Mouse (Mus musculus): Measurements from ENCODE around the gene Ptprj. TPM values are rescaled to one million over a fixed set of nuclear protein-coding genes. Genes with fewer than 3 reads are reported as not detected.

Gene Ptprj
- polyA plus RNA-seq, 2 experiments: 2.7 to 3.9 TPM

DNA sequence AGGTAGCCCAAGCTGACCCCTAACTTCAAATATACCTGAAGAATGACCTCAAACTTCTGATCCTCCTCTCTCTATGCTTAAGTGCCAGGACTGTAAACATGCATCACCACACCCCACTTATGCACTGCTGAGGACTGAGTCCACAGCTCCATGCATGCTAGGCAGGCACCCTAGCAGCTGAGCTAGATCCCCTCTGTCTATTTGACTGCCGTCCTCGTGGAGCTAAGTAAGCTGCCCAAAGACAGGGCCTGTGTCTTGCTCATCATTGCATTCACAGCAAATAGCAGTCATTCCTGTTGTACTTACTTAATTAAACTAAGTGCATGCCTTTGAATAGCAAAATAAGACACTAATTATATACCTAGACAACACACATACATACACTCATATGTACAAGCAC lies 2.4 kb upstream of the Ptprj start:
- Histone ChIP-seq H3K4me2 (replicated peaks; ENCODE audit: low read depth, low read length, severe bottlenecking) (no peak overlapping the region), H3K27me3 (ENCODE audit: control insufficient read depth, insufficient read depth, low read length) (0 out of 2 replicates have a peak, but pooled peaks cover 5% of the 10 kb centered on the region), H3K36me3 (ENCODE audit: control insufficient read depth, insufficient read depth, low read length) (no peaks in the 10 kb centered on the region), H3K9me3 (ENCODE audit: control insufficient read depth, low read length) (no peaks in the 10 kb centered on the region), H3K4me1 (ENCODE audit: control insufficient read depth, insufficient read depth, low read length) (no peaks in the 10 kb centered on the region), H3K27ac (replicated peaks; ENCODE audit: low read depth, low read length) (no peak overlapping the region), H3K4me3 (replicated peaks; ENCODE audit: low read length) (no peak overlapping the region), H3K9ac (ENCODE audit: low read depth, low read length, severe bottlenecking) (no peak overlapping the region)
- WGBS: 64% methylated on average over 2 of the region's 2 CpGs
- DNase-seq (ENCODE audit: low spot score) (no peak), ATAC-seq (ENCODE audit: low FRiP score, low read depth) (no peak)
- TF ChIP-seq POLR2A (IDR thresholded peaks at IDR 0.05; ENCODE audit: borderline replicate concordance, extremely low read depth, insufficient read depth, insufficient read length): no peak

- H3K4me3 ChIP-seq (replicated peaks; ENCODE audit: low read length): no peak overlapping the region
- no peak for TF ChIP-seq POLR2A (IDR thresholded peaks at IDR 0.05; ENCODE audit: borderline replicate concordance, extremely low read depth, insufficient read depth, insufficient read length)
- H3K36me3 ChIP-seq (ENCODE audit: control insufficient read depth, insufficient read depth, low read length): no peaks in the 10 kb centered on the region
- H3K4me2 ChIP-seq (replicated peaks; ENCODE audit: low read depth, low read length, severe bottlenecking): no peak overlapping the region
- H3K9ac ChIP-seq (ENCODE audit: low read depth, low read length, severe bottlenecking): no peak overlapping the region
- no peaks in the 10 kb centered on the region for H3K9me3 ChIP-seq (ENCODE audit: control insufficient read depth, low read length)
- H3K27me3 ChIP-seq (ENCODE audit: control insufficient read depth, insufficient read depth, low read length): 0 out of 2 replicates have a peak, but pooled peaks cover 5% of the 10 kb centered on the region
- WGBS: 73% methylated on average over 4 of the region's 4 CpGs
- ATAC-seq (ENCODE audit: low FRiP score, low read depth) (no peak), DNase-seq (ENCODE audit: low spot score) (no peak)
- no peaks in the 10 kb centered on the region for H3K4me1 ChIP-seq (ENCODE audit: control insufficient read depth, insufficient read depth, low read length)
- H3K27ac ChIP-seq (replicated peaks; ENCODE audit: low read depth, low read length): no peak overlapping the region
Measured at GRCm38 (mm10) chr2:90582311-90582710, 1.9 kb upstream of the Ptprj start.

DNA sequence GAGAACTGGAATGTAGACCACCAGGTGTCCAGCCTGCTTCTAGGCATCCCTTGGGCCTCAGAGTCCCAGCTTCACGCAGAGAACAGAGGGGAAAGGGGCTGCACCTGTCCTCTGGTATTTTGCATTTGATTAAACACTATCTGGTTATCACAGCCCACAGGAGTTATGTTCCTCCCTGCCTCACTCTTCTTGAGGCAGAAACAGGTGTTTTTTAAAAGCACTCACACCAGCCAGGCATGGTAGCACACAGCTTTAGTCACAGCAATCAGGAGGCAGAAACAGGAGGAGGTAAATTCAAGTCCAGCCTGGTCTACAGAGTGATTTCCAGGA lies 1.3 kb upstream of the Ptprj start:
- Histone ChIP-seq H3K4me2 (replicated peaks; ENCODE audit: low read depth, low read length, severe bottlenecking) (no peak overlapping the region), H3K4me3 (replicated peaks; ENCODE audit: low read length) (no peak overlapping the region), H3K4me1 (ENCODE audit: control insufficient read depth, insufficient read depth, low read length) (no peaks in the 10 kb centered on the region), H3K27ac (replicated peaks; ENCODE audit: low read depth, low read length) (no peak overlapping the region), H3K27me3 (ENCODE audit: control insufficient read depth, insufficient read depth, low read length) (0 out of 2 replicates have a peak, but pooled peaks cover 5% of the 10 kb centered on the region), H3K9me3 (ENCODE audit: control insufficient read depth, low read length) (no peaks in the 10 kb centered on the region), H3K36me3 (ENCODE audit: control insufficient read depth, insufficient read depth, low read length) (no peaks in the 10 kb centered on the region), H3K9ac (ENCODE audit: low read depth, low read length, severe bottlenecking) (no peak overlapping the region)
- no peak for TF ChIP-seq POLR2A (IDR thresholded peaks at IDR 0.05; ENCODE audit: borderline replicate concordance, extremely low read depth, insufficient read depth, insufficient read length)
- ATAC-seq (ENCODE audit: low FRiP score, low read depth) (no peak), DNase-seq (ENCODE audit: low spot score) (no peak)
- 17% methylated on average over 1 of the region's 1 CpGs for WGBS

- Histone ChIP-seq H3K4me3 (replicated peaks; ENCODE audit: low read length) (peak overlapping the region; percentile 72), H3K27ac (replicated peaks; ENCODE audit: low read depth, low read length) (0 out of 2 replicates have a peak overlapping the region, but pooled peaks have one; percentile 40)
- 10% methylated on average over 11 of the region's 11 CpGs for WGBS
Measured at GRCm38 (mm10) chr2:90581006-90581795, 754 bp upstream of the Ptprj start.

DNA sequence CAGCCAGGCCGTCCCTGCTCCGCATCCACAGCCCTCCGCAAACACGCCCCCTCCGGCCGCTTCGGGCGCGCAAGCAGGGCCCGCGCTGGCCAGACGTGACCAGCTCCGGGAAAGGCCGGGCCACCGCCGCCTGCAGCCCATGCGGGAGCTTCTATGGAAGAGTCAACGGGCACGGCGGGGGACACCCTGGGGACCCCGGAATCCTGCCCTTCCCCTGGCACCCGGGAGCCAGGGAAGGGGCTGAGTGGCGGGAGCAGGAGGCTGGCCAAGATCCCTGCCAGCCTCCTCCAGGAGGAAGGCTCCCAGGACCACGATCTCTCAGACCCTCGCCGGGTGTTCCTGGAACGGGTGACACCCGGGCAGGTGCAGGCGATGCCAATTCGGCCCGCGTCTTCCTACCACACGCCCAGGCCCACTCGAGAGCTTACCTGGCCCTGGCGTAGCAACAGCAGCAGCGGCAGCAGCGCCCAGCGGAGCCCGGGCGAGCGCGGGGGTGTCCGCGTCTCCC lies 665 bp downstream of the Ptprj start:
- 0 out of 2 replicates have a peak, but pooled peaks cover 5% of the 10 kb centered on the region for H3K27me3 ChIP-seq (ENCODE audit: control insufficient read depth, insufficient read depth, low read length)
- H3K9ac ChIP-seq (ENCODE audit: low read depth, low read length, severe bottlenecking): peak overlapping the region; percentile 73
- 0 out of 2 replicates have a peak overlapping the region, but pooled peaks have one; percentile 40 for H3K27ac ChIP-seq (replicated peaks; ENCODE audit: low read depth, low read length)
- peak overlapping the region; percentile 72 for H3K4me3 ChIP-seq (replicated peaks; ENCODE audit: low read length)
- no peaks in the 10 kb centered on the region for H3K4me1 ChIP-seq (ENCODE audit: control insufficient read depth, insufficient read depth, low read length)
- peak overlapping the region; percentile 100 for H3K4me2 ChIP-seq (replicated peaks; ENCODE audit: low read depth, low read length, severe bottlenecking)
- under 1% methylated on average over 35 of the region's 44 CpGs for WGBS
- ATAC-seq (ENCODE audit: low FRiP score, low read depth): peak; percentile 32
- no peak for TF ChIP-seq POLR2A (IDR thresholded peaks at IDR 0.05; ENCODE audit: borderline replicate concordance, extremely low read depth, insufficient read depth, insufficient read length)
- H3K36me3 ChIP-seq (ENCODE audit: control insufficient read depth, insufficient read depth, low read length): no peaks in the 10 kb centered on the region
- DNase-seq (ENCODE audit: low spot score): no peak
- H3K9me3 ChIP-seq (ENCODE audit: control insufficient read depth, low read length): no peaks in the 10 kb centered on the region

More at GRCm38 (mm10) chr2:90581006-90581795, 754 bp upstream of the Ptprj start:
- Histone ChIP-seq H3K27me3 (ENCODE audit: control insufficient read depth, insufficient read depth, low read length) (0 out of 2 replicates have a peak, but pooled peaks cover 5% of the 10 kb centered on the region), H3K36me3 (ENCODE audit: control insufficient read depth, insufficient read depth, low read length) (no peaks in the 10 kb centered on the region), H3K4me2 (replicated peaks; ENCODE audit: low read depth, low read length, severe bottlenecking) (peak overlapping the region; percentile 100), H3K9ac (ENCODE audit: low read depth, low read length, severe bottlenecking) (peak overlapping the region; percentile 73), H3K9me3 (ENCODE audit: control insufficient read depth, low read length) (no peaks in the 10 kb centered on the region), H3K4me1 (ENCODE audit: control insufficient read depth, insufficient read depth, low read length) (no peaks in the 10 kb centered on the region)
- ATAC-seq (ENCODE audit: low FRiP score, low read depth) (peak; percentile 55), DNase-seq (ENCODE audit: low spot score) (no peak)
- TF ChIP-seq POLR2A (IDR thresholded peaks at IDR 0.05; ENCODE audit: borderline replicate concordance, extremely low read depth, insufficient read depth, insufficient read length): no peak
